Mouse (Mus musculus) spleen, adult 2 months (tissue): Measurements from ENCODE around the gene Shc4. TPM values are rescaled to one million over a fixed set of nuclear protein-coding genes. Genes with fewer than 3 reads are reported as not detected.

Experiments used
- DNase-seq, 2 experiments: peaks; one replicate each; pipeline versions ENCODE4 v3.0.0 to v3.0.0-alpha.2; 2012 to 2021; ENCODE audit warnings: low spot score in 2 of 2, low read depth in 1 of 2
- H3K27ac ChIP-seq: fragments of 200-500 bp; 2 replicates; pipeline ENCODE4 v1.5.1; 2012; ENCODE audit warnings: low read length, inconsistent platforms; ENCODE audit not compliant: insufficient read depth
- H3K27me3 ChIP-seq: fragments of 200-500 bp; 2 replicates; pipeline ENCODE4 v1.6.1; 2012; ENCODE audit warnings: mild to moderate bottlenecking, moderate library complexity, low read length, inconsistent platforms; ENCODE audit not compliant: control insufficient read depth, insufficient read depth
- H3K36me3 ChIP-seq: fragments of 200-500 bp; 2 replicates; pipeline ENCODE4 v1.6.1; 2012; ENCODE audit warnings: mild to moderate bottlenecking, low read length, inconsistent platforms; ENCODE audit not compliant: control insufficient read depth, insufficient read depth
- H3K4me1 ChIP-seq: fragments of 200-500 bp; 2 replicates; pipeline ENCODE4 v1.6.1; 2011; ENCODE audit warnings: inconsistent platforms; ENCODE audit not compliant: control insufficient read depth, insufficient read depth, insufficient read length
- H3K4me3 ChIP-seq: fragments of 200-500 bp; 2 replicates; pipeline ENCODE4 v1.5.1; 2011; ENCODE audit warnings: mild to moderate bottlenecking, inconsistent platforms; ENCODE audit not compliant: insufficient read depth, insufficient read length; ENCODE audit errors: extremely low read depth
- CTCF ChIP-seq: fragments of 200-500 bp; IDR thresholded peaks from 2 replicates; pipeline ENCODE4 v1.5.1; 2011; ENCODE audit warnings: mild to moderate bottlenecking, inconsistent platforms; ENCODE audit not compliant: insufficient read depth, insufficient read length, insufficient replicate concordance; ENCODE audit errors: extremely low read depth
- POLR2A ChIP-seq: fragments of 200-500 bp; IDR thresholded peaks from 2 replicates; pipeline ENCODE4 v1.6.1; 2011; ENCODE audit warnings: low read depth, low read length, inconsistent platforms
- WGBS: fragments of 180-500 bp; shearing (Covaris S2); methylation state at CpG from one replicate; pipeline ENCODE4 v1.1.7; 2018; 5-methylcytosine and 5-hydroxymethylcytosine counted together
- polyA plus RNA-seq: library from polyadenylated mRNA; depleted of rRNA; stranded (reverse); fragments of >200 nt; gene quantifications from 2 replicates; pipeline ENCODE4 v1.2.3, GENCODE M21; 2012

Gene Shc4
- polyA plus RNA-seq, 1 experiment = 0.23 TPM

DNA sequence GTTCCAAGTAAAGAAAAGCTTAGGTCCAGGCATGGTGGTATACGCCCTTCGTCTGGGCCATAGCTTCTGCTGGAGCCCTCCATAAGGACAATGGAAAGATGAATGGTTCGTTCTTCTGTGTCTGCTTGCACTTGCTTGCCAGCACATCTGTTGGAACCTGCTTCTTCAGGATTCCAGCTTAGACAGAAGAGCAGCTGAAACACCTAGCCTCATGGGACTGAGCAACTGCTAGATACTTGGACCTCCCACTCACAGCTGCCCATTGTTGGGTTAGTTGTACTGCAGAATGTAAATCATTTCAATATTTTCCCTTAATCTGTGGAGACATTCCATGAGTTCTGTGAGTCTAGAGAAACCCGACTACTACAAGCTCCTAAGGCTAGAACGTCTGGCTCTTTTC is 73.9 kb downstream of the Shc4 start:
- no peaks in the 10 kb centered on the region for H3K36me3 ChIP-seq
- H3K27ac ChIP-seq = no peak overlapping the region
- no peak for TF ChIP-seq CTCF
- 86% methylated on average over 5 of the region's 5 CpGs for WGBS
- H3K4me3 ChIP-seq = no peak overlapping the region
- DNase-seq = no peak
- H3K27me3 ChIP-seq = no peaks in the 10 kb centered on the region
- H3K4me1 ChIP-seq = no peaks in the 10 kb centered on the region

DNA sequence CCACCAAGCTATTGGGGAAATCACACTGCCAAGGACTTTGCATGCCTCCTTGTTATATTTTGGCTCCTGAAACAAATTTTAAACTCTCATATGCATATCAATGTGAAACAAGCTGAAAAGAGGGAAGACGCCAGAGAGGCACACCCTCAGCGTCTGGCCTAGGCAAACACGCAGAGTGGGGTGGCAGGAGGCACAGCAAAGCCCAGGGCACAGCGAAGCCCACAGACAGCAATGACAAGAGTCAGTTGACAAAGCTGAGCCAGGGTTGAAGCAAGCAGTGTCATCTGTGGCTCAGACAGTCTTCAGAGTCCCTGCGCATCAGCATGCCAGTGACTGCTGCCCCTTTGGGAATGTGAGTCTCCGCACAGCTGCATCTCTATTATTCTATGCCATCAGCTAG is 79.0 kb downstream of the Shc4 start:
- no peak overlapping the region for H3K4me3 ChIP-seq
- DNase-seq = no peak
- no peaks in the 10 kb centered on the region for H3K36me3 ChIP-seq
- 91% methylated on average over 6 of the region's 6 CpGs for WGBS
- TF ChIP-seq CTCF (no peak), POLR2A (no peak)
- H3K4me1 ChIP-seq = no peaks in the 10 kb centered on the region
- H3K27me3 ChIP-seq = no peaks in the 10 kb centered on the region
- H3K27ac ChIP-seq = no peak overlapping the region

GRCm38 (mm10) chr2:125637331-125637730 is 86.6 kb downstream of the Shc4 start:
- no peak for TF ChIP-seq CTCF
- TF ChIP-seq POLR2A = no peak
- no peaks in the 10 kb centered on the region for H3K36me3 ChIP-seq
- 84% methylated on average over 7 of the region's 7 CpGs for WGBS
- no peaks in the 10 kb centered on the region for H3K4me1 ChIP-seq
- no peak overlapping the region for H3K27ac ChIP-seq
- no peak overlapping the region for H3K4me3 ChIP-seq
- DNase-seq = no peak
- no peaks in the 10 kb centered on the region for H3K27me3 ChIP-seq

- 96% methylated on average over 2 of the region's 2 CpGs for WGBS
- Histone ChIP-seq H3K4me3 (no peak overlapping the region), H3K4me1 (no peaks in the 10 kb centered on the region), H3K36me3 (no peaks in the 10 kb centered on the region), H3K27me3 (no peaks in the 10 kb centered on the region), H3K27ac (no peak overlapping the region)
- TF ChIP-seq CTCF (no peak), POLR2A (no peak)
- DNase-seq = no peak
Measured at GRCm38 (mm10) chr2:125630010-125630409, 93.9 kb downstream of the Shc4 start.

DNA sequence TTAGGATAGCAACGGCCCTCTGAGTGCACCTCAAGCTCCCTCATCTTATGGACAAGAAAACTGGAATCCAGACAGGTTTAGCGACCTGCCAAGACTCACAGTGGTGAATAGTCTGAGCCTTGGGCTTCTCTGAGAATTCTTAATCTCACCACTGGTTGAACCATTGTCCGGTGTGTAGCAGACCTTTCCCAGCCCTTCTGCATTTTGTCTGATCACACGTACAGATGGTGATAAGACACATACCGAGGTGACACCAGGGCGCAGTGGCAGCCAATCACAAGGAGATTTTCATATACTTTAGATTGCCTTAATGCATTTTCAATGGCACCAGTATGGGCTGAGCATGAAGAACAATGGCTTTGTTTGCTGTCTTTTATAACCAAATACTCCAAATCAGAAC is 95.5 kb downstream of the Shc4 start:
- no peaks in the 10 kb centered on the region; the same call in 1 of the 2 replicates for H3K4me1 ChIP-seq
- 92% methylated on average over 6 of the region's 6 CpGs for WGBS
- H3K4me3 ChIP-seq = no peak overlapping the region
- no peaks in the 10 kb centered on the region for H3K36me3 ChIP-seq
- TF ChIP-seq POLR2A = no peak
- no peak for TF ChIP-seq CTCF
- no peak overlapping the region for H3K27ac ChIP-seq
- H3K27me3 ChIP-seq = no peaks in the 10 kb centered on the region
- no peak for DNase-seq

GRCm38 (mm10) chr2:125626536-125626935 is 97.4 kb downstream of the Shc4 start:
- TF ChIP-seq CTCF = no peak
- no peak for TF ChIP-seq POLR2A
- Histone ChIP-seq H3K27me3 (no peaks in the 10 kb centered on the region), H3K27ac (no peak overlapping the region), H3K4me3 (no peak overlapping the region), H3K36me3 (no peaks in the 10 kb centered on the region), H3K4me1 (no peaks in the 10 kb centered on the region; the same call in 1 of the 2 replicates)
- WGBS = 96% methylated on average over 4 of the region's 4 CpGs
- DNase-seq = no peak

DNA sequence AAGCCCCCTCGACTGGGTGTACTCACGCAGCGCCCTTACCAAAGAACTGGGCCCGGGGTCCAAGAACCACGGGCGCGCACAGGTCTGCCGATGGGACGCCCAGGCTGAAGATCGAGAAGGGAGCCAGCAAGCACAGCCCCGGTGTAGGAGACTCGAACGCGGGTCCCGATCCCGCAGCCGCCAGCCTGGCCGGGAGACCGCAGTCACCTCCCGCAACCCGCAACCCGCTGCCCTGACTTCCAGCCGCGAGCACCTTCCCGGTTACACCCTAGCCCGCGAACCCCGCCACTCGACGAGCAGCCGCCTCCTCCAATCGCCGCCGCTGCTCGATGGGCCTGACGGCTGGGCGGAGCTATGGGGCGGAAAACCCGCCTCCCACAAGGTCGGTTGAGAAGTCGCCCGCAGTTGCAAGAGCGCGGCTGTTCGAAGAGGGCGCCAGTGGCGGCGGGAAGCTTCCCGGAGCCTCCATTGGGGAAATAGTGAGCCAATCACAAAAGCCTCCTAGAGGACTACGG is 99.1 kb downstream of the Shc4 start, which contains the start of gene Cep152:
Gene Cep152, minus strand, starts transcription at position 277 of the 515 bp plus-strand sequence.
- 0 out of 2 replicates have a peak, but pooled peaks cover 1% of the 10 kb centered on the region for H3K36me3 ChIP-seq
- no peak within 1 kb of the TSS for H3K27ac ChIP-seq
- no peaks in the 10 kb centered on the region; the same call in 1 of the 2 replicates for H3K4me1 ChIP-seq
- no peaks in the 10 kb centered on the region for H3K27me3 ChIP-seq
- WGBS = under 1% methylated on average over 50 of the region's 50 CpGs
- H3K4me3 ChIP-seq = peak within 1 kb of the TSS; percentile 60
- DNase-seq = peak; percentile 86 to 96
- TF ChIP-seq CTCF (no peak), POLR2A (no peak; the same call in 1 of the 2 replicates)
